Mouse (Mus musculus) CD4-positive, CD25-positive, alpha-beta regulatory T cell, adult 2 months (primary cell): Measurements from ENCODE around the gene Mcts1.
A peak's percentile ranks its signal among the peaks of the same experiment; 100 is the strongest.

ENCODE experiments used
- DNase-seq: peaks from one replicate; pipeline ENCODE4 v3.0.0-alpha.2; 2012; ENCODE audit warnings: low read depth, low spot score

Mcts1 gene

GRCm38 (mm10) chrX:38654681-38655080 lies 54.3 kb downstream of the Mcts1 start:
- peak; percentile 41 for DNase-seq

GRCm38 (mm10) chrX:38656206-38656883 lies 56.0 kb downstream of the Mcts1 start:
- DNase-seq = no peak
